Mouse (Mus musculus): ENCODE results near the gene Gucd1.
A peak's percentile ranks its signal among the peaks of the same experiment; 100 is the strongest.

The Gucd1 gene

DNA sequence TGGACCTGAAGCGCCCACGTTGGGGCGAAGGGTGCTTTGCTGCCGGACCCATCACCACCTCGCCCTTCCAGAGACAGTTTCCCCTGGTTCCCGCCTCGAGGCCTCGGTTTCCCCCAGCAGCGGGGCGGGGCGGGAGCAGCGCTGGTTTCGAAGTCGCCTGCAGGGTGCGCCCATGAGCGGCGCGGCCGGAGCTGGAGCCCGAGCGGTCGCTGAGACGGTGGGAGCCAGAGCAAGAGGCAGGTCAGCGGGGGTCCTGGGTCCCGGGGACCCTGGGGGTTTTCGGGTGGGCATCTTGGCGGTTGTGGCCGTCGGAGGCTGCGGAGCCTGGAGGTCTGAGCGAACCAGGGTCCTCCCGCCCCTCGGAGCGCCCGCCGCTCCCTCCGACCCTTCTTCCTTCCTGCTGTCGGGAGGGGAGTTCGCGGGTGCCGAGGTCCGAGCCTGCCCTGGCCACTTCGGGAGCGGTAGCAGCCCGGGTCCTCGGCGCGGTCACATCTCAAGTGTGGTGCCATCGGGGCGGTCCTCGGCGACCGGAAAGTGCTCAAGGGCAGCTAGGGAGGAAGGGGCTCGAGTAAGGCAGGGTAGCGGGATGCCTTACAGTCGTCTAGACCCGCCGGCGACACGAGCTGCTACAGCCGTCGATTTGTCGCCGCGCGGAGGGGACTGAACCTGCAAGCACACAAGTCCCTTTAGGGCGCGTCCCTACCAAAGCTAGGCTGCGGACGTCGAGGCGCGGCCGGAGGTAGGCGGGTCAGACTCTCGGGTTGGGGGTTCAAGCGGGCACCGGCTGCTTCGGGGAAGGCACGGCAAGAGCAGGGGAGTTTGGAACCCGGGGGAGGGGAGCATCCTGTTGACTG lies 200.6 kb downstream of the Gucd1 start:
- peak; percentile 89 for DNase-seq

DNA sequence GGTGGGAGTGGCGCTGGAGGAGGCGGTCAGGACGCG lies 201.1 kb downstream of the Gucd1 start, which contains the start of gene Adora2a:
Adora2a (plus strand) TSS at position 6 of the 36 bp plus-strand sequence.
- DNase-seq, result no peak

DNA sequence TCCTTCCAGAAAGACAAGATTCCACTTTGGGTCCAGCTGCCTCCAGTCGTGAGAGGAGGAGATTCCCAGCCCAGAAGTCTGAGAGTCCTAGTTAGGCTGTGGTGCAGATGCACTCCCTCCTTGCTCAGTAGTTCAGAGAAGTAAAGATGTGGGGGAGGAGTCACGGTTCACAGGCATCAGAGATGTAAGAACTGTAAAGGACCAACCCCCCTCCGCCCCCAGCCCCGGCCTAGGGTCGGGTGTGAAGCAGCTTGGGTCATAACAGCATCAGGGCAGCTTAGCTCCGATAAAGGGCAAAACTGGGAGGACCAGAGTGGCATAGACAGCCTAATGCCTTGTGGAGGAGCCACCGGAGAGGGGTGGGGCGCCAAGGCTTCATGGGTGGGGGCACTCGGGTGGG lies 201.3 kb downstream of the Gucd1 start:
- peak; percentile 49 for DNase-seq

DNA sequence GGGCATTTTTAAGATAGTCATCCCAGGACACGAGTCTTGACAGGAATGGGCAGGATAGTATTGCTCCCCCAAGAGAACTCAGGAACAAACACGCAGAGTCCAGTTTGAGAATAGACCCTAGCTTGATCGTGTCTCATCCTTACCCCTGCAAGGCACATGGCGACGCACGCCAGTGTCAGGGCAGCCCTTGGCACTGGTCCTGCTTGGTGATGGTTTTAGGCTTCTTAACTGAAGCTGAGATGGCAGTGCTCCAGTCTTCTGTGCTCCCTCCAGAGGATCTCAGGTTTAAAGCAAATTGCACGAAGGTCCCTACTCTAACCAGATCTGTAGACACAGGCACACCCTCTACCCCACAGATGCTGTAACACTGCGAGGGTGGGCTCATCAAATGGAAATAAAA lies 202.0 kb downstream of the Gucd1 start:
- DNase-seq, result no peak

DNA sequence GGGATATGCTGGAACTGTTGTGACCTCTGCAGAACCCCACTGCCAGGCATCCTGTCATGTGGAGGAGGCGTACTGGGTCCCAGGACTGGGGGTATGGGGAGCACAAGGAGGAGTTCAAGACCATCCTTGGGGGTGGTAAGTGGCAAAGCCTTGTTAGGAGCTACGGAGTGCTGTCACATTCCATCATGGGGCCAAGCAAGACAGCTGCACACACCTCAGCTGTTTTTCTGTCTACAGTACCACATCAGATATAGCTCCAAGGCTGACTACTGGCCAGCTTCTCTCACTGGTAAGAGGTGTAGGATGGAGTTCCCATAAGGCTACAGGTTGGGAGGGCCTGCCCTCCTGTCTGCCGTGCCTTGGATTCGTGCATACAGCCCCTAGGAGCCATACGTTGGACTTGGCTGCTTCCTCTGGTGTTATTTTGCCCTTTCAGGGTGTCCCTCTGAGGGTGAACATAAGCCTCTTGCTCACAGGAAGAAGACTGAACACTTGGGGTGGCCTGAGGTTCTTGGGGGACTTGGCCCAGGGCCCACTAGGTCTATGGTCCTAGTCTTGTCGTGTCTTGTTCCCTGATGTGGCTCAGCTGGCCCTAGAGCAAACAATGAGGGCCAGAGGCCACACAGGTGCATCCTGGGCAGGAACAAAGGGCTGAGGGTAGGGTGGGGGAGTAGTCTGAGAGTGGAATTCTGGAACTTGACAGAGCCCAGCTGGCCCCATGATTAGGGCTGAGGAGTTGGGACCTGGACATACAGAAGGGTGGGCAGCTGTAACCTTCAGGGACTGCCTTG lies 203.4 kb downstream of the Gucd1 start:
- peak; percentile 74 for DNase-seq

DNA sequence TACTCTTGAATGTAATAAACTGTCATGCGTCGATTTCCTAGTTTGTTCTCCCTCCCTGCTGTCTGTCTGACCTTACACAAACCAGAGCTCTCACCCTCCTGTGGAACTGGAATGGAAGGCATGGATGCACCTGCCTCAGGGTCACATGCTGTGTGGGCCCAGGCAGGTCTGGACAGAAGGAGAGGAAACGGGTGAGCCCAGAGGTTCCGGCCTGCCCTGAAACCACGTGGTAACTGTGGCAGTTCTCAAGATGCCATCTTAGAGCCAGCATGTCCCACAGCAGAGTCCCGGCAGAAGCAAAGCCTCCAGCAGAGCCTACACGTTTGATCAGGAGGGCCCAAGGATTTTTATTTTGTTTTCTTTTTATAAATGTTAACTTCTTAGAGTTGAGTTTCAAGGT lies 205.4 kb downstream of the Gucd1 start:
- DNase-seq, result no peak

DNA sequence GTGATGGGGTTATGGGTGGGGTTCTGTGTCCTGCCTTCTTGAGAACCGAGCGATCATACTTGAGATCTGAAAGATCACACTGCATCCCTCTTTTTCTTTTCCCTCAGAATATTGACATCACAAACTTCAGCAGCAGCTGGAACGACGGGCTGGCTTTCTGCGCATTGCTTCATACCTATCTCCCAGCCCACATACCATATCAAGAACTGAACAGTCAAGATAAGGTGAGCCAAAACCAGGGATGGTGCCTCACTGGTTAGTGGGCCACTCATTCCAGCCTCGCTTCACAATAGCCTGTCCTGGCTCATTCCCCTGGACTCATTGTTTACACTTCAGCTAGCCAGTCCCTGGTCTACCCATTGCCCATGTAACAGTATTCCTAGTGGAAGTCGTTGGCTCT lies 210.6 kb downstream of the Gucd1 start:
- DNase-seq, result no peak

DNA sequence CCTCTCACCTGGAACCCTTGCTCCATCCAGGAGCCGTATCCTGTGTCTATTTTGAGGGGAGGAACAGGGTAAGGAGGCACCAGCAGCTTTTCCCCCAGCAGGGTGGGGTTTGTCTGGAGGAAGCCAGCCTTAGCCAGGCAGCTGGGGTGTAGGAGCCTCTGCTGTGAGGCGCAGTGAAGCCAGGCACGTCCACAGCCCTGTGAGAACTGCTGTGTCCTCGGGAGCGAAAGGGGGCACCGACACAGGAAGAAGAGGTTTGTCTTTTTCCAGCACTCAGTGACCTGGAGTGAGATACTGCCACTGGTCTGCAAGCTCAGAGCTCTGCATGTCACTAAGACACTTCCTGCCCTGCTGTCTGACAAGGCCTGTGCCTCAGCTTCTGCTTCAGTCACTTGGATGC lies 213.4 kb downstream of the Gucd1 start:
- peak; percentile 69 for DNase-seq

DNA sequence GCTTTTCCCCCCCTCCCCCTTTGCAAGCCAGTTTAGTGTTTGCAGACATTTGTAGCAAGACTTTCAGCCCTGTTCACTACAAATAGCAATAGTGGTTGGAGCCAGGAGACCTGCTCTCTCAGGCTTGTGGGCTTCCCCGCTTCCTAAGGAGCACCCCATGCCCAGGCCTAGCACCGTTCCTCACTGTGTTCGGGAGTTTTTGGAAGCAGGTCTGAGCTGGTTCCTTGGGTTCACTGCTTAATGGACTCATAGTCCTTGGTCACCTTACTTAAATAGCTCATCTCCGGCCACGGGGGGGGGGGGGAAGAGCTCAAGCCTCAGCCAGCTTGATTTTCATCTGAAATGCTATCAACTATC lies 213.7 kb downstream of the Gucd1 start:
- DNase-seq, result no peak

DNA sequence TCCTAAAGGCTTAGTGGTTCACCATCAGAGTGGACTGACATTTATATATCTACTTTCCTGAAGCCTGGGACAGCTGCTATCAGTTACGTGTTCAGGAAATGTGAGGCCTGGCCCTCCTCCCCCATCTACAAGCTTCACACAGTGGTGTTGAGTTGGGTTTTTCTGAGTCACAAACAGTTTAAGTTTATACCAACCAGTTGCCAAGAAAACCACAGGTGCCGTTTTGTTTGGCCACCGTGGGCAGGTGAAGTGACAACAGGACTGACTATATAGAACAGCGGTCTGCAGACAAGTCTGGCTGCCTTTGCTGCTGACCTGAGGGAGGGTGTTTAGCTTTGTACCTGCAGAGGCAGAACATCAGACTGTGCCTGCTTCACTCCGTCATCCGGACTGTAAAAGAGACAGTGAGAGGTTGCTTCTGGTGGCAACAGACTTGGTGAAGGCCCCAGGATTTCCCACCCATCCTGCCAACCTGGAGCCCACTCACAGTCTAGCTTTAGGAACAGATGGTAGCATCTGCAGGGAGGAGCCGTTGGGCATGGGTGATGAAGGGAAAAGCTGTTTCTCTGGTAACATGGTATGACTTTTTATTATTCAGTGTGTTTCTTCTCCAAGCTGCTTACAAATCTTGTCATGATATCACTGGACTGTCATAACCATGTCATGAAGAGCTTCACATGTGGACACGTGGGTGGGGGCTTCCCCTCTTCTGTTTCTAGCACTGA lies 214.3 kb downstream of the Gucd1 start:
- no peak for DNase-seq

DNA sequence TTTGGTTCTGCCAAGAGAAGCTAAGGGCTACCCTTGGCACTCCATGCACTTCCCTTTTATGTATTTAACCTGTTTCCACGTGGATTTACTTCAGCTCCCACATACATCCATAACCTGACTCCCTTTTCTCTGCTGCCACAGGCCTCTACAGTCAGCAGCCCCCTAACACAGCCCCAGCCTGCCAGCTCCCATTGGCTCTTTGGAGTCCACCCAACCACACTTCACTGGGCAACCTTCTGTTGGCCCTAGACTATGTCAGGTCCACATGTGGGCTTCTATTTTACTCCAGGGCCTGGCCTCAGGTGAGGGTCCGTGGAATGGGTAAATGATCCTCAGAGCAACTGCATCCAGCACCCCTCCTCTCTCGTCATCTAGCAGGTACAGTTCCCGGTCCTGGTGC lies 215.2 kb downstream of the Gucd1 start:
- no peak for DNase-seq

DNA sequence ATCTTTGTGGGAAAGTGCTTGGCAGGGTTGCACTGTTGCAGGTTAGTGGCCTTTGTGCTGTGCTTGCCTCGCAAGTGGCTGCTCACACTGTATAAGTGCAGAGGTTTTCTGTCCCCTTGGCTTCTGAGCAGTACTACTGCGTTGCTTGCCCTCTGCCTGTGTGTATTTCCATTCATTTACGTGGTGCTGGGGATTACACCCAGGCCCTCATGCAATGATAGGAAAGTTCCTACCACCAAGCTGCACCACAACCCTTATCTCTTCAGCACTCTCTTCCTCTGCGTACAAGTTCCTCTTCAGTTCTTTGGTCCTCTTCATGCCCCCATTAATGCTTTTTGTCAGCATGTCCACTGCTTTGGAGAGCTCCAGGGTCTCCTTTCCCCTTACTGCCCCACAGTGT lies 215.8 kb downstream of the Gucd1 start:
- no peak for DNase-seq

DNA sequence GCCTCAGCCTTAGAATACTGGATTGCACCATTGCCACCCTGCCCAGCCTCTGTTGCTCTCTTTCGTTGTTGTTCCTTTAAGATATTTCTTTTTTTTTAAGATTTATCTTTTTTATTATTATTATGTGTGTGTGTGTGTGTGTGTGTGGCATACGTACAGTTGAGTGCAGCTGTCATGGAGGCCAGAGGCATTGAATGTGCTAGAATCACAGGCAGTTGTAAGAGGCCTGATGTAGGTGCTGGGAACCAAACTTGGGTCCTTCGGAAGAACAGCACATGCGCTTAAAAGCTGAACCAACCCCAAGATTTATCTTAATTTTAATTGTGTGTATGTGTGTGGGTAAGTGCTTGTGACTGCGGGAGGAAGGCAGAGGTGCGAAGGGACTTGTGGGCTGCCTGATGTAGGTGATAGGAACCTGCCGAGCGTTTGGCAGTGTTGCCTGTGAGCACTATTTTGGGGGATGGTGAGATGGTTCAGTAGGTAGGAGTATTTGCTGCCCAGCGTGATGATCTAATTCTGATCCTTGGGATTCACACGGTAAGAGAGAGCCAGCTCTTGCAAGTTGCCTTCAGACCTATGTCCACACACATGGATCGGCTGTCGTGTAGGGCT lies 216.5 kb downstream of the Gucd1 start:
- no peak for DNase-seq

Measured in kidney, postnatal 10 days (tissue).